Mouse (Mus musculus) MEL (cell line): ENCODE measurements around the gene Tk2.

Experiments
- CHD2 ChIP-seq: IDR thresholded peaks from 2 replicates; pipeline ENCODE4 v1.6.1; 2011; ENCODE audit warnings: low read length, improper control_type of control experiment
- CTCF ChIP-seq, 3 experiments: IDR thresholded peaks in 2 of 3; conservative IDR thresholded peaks in 1 of 3; 2 replicates each; pipeline ENCODE4 v1.5.1; 2011 to 2012; ENCODE audit warnings: low read length in 3 of 3, low read depth in 2 of 3, mild to moderate bottlenecking in 2 of 3, improper control_type of control experiment in 1 of 3, inconsistent platforms in 1 of 3, mixed read lengths in 1 of 3, moderate library complexity in 1 of 3; ENCODE audit not compliant: control insufficient read depth in 1 of 3, insufficient read depth in 1 of 3, poor library complexity in 1 of 3, severe bottlenecking in 1 of 3
- ELF1 ChIP-seq: IDR thresholded peaks from 2 replicates; pipeline ENCODE4 v1.6.1; 2014; ENCODE audit warnings: low read depth, mild to moderate bottlenecking, inconsistent platforms, low read length, improper control_type of control experiment, moderate library complexity
- EP300 ChIP-seq, 2 experiments: IDR thresholded peaks; 2 replicates each; pipeline ENCODE4 v1.6.1; 2011; ENCODE audit warnings: improper control_type of control experiment in 2 of 2, low read length in 2 of 2, low read depth in 1 of 2, mild to moderate bottlenecking in 1 of 2
- MYB ChIP-seq: IDR thresholded peaks from 2 replicates; pipeline ENCODE4 v1.6.1; 2011; ENCODE audit warnings: mild to moderate bottlenecking, low read depth, low read length, improper control_type of control experiment
- POLR2A ChIP-seq, 2 experiments: IDR thresholded peaks; 2 replicates each; pipeline ENCODE4 v1.6.1; 2011 to 2012; ENCODE audit warnings: low read length in 2 of 2, mild to moderate bottlenecking in 2 of 2, control low read depth in 1 of 2, improper control_type of control experiment in 1 of 2, low read depth in 1 of 2, moderate library complexity in 1 of 2; ENCODE audit not compliant: control insufficient read depth in 1 of 2, insufficient read depth in 1 of 2, poor library complexity in 1 of 2
- POLR2AphosphoS5 ChIP-seq: IDR thresholded peaks from 2 replicates; pipeline ENCODE4 v1.6.1; 2012; ENCODE audit warnings: low read depth, borderline replicate concordance, mild to moderate bottlenecking, inconsistent platforms, low read length, moderate library complexity, mixed read lengths
- ZNF384 ChIP-seq: IDR thresholded peaks from 2 replicates; pipeline ENCODE4 v1.6.1; 2012; ENCODE audit warnings: low read depth, mild to moderate bottlenecking, inconsistent platforms, low read length, improper control_type of control experiment

GRCm38 (mm10) chr8:104177054-104177453, 71.3 kb downstream of the Tk2 start:
- TF ChIP-seq ELF1: no peak
- TF ChIP-seq MYB: no peak
- TF ChIP-seq CTCF (IDR thresholded peaks at IDR 0.05 in 2 of 3, conservative IDR thresholded peaks at IDR 0.05 in 1 of 3; ENCODE audit: control insufficient read depth in 1 of 3, insufficient read depth in 1 of 3, low read depth in 2 of 3, low read length in 3 of 3, poor library complexity in 1 of 3, severe bottlenecking in 1 of 3): no peak
- TF ChIP-seq EP300 (IDR thresholded peaks at IDR 0.05; ENCODE audit: low read depth in 1 of 2, low read length in 2 of 2): no peak
- no peak for TF ChIP-seq CHD2
- no peak for TF ChIP-seq POLR2AphosphoS5
- no peak for TF ChIP-seq ZNF384
- TF ChIP-seq POLR2A (IDR thresholded peaks at IDR 0.05; ENCODE audit: control insufficient read depth in 1 of 2, insufficient read depth in 1 of 2, low read depth in 1 of 2, low read length in 2 of 2, poor library complexity in 1 of 2): no peak
